Mouse (Mus musculus) cerebellum, postnatal 10 days (tissue): ENCODE data around the gene Haus4.
A peak's percentile ranks its signal among the peaks of the same experiment; 100 is the strongest.

Experiments
- DNase-seq, 2 experiments: peaks; one replicate each; pipeline ENCODE4 v3.0.0; 2021; ENCODE audit warnings: mixed read lengths in 2 of 2

The Haus4 gene

DNA sequence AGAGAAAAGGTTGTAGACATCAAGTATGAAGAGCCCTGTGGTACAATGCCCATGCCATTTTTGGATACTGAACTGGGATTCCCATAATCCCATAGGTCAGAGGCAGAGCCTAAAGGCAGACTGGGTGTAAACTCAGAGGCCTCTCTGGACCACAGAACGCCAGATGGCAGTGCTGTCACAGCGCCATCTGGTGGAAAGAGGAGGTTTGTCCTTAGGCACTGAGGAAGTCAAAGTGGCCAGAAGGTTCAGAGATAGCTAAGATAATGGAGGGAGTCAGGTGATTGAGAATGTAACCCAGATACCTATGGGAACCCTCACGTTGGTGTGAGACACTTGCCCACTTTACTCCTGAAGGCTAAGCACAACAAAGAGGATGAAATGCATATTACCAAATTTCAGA, 60.2 kb downstream of the Haus4 start:
- DNase-seq, result peak; percentile 86 to 89

DNA sequence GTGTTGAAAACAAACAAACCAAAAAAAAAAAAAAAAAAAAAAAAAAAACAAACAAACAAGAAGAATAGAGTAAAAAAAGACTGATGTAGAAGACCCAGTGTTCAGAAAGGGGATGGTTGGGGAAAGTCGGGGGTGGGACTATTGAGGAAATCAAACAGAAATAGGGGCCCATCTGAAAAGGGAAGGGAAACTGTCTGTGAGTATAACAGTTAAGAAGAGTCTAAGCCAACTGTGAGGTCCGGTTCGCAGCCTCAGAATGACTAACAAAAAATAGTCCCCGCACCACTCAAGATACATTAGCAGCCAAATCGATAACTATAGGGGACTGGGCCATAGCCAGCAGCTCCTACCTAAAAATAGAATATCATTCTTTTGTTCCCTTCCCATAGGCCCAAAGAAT, 61.2 kb downstream of the Haus4 start:
- DNase-seq, result no peak

DNA sequence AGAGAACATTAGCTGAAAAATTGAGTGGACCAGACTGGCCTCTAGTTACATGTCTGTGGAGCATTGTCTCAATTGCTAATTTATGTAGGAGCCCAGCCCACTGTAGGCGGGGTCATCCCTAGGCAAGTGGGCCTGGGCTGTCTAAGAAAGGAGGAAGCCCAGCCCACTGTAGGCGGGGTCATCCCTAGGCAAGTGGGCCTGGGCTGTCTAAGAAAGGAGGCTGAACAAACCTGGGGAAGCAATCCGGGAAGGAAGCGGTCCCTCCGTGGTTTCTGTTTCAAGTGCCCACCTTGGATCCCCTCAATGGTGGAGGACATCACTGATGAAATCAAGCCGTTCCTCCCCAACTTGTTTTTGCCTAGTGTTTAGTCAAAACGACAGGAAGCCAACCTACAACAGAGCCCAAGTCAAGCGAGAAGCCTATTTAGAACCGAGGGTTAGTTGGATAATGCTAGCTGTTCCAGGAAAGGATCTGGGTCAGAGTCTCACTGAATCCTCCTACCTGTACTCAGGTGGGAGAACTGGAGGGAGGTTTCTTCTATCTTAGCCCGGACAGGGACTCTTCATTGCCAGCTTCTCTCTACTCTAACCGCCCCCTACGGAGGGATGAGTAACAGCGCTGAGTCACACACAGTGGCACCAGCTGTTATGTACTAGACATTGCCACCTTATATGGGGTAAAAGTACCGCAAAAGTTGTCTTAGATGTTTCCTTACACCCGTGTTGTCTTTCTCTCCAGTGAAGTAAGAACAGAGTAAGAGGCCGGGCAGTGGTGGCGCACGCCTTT, 61.9 kb downstream of the Haus4 start:
- no peak for DNase-seq
